Mouse (Mus musculus) urinary bladder, postnatal 4 days (tissue): ENCODE data around the gene Clca4b.
"Not testable (repeated sequence)": the region's sequence is repeated elsewhere in the genome, so short reads cannot be mapped to it uniquely, and the experiment has no call there.

Experiments used
- DNase-seq, 2 experiments: peaks; one replicate each; pipeline ENCODE4 v3.0.0; 2021 to 2022; ENCODE audit warnings: low spot score in 2 of 2

Clca4b gene

DNA sequence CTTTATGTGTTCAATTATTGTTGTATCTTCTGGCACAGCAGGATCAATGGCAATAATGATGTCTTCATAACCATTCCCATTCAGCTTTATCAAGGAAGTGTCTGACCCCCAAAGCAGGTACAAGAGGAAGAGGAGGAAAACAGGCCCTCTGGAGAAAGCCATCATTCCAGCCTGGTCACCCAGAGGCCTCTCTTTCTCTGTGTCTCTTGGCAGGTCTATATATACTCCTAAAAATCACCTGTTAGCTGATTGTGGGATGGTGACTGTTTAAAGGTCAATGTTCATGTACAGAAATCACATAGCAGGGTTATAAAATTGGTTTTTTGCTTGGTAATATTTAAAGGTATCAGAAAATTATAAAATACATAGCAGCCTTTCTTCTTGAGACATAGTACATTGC is at the start of gene Clca4b:
Gene Clca4b, minus strand, starts transcription at position 195 of the 400 bp plus-strand sequence.
- no peak for DNase-seq

DNA sequence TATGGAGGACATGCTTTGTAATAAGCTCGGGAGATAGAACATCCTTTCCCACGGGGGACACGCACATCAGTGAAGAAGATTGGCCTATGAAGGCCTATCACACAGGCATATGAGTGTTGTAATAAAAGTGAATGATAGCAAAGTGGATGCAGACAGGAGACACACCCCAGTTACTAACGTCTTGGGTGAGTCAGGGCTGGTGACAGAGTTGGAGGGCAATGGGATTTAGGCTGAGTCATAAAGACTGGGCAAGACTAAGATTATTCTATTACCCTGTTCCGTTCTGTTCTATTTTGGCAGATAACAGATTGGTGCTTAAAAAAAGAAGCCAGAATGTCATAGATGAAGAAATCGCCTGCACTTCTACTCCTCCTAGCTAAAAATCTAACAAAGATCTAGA is 48.2 kb upstream of the Clca4b start:
- DNase-seq = no peak

DNA sequence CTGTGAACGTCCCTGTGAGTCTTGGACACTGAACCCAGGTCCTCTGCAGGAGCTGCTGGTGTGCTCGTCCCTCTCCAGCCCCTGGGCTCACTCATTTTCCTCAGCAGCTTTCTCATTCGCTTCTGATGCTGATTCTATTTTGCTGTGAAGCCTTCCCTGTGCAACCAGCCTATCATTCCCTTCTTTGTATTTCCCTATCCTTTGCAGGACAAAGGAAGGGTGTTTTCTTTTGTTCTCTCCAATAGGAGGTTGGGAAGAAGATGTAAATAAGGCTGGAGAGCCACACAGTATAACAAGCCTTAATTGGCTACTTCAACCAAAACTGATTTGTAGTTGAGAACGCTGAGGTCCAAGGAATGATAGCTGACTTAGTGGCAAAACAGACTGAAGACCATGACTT is 45.3 kb upstream of the Clca4b start:
- no peak for DNase-seq

DNA sequence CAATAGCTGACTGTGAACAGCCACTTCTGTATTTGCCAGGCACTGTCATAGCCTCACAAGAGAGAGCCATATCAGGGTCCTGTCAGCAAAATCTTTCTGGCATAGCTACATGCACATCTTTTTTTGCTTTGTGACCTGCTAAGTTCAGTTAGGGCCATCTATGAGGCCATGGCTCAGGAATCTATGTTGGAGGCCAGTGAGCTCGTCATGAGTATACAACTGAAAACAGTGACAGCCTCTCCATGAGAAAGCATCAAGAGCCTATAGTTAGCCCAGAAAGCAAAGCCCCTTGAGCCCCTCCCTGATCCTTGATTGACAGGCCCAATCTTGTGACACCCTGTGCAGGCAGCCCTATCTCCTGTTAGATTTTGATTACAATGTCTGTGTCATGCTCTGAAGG is 43.8 kb upstream of the Clca4b start:
- DNase-seq = no peak

DNA sequence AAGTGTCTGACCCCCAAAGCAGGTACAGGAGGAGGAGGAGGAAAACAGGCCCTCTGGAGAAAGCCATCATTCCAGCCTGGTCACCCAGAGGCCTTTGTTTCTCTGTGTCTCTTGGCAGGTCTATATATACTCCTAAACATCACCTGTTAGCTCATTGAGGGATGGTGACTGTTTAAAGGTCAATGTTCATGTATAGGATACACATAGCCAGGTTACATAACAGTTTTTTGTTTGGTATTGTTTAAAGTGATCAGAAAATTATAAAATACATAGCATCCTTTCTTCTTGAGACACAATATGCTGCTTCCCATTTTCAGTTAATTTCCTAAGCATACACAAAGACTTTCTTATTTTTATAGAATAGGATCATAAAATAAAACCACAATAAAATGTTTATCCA is 42.6 kb upstream of the Clca4b start, which contains the start of gene Clca4a:
Gene Clca4a, minus strand, starts transcription at position 101 of the 400 bp plus-strand sequence.
- DNase-seq = no peak

DNA sequence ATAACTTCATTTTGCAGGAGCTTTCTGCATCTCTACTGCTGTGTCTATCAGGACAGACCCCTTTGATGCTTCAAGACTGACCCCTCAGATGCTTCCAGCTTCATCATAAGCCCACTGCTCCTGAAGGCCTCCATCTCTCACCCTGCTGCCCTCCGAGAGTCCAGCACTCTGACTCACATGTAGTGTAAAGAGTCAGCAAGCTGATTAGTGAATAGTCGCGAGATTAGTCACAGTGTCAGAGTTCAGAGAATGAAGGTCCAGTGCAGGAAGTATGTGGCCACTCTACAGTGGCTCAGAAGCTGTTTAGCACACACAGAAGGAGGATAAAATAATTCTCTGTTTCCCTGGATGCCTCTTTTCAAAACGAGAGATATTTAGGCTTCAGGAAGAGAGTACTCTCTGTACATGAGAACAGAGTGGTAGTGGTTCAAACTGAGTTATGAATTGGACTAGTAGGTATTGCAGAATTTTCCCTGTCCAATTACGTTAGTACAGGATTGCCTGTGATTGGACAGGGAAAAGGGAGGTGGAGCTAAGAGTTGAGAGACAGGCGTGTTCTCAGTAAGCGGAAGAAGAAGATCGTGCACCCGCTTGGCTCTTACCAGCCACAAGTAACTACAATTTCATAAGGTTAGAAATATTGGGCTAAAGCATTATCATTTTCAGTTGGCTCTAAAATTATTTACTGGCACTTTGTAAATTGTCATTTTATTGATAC is 39.4 kb upstream of the Clca4b start:
- no peak for DNase-seq

DNA sequence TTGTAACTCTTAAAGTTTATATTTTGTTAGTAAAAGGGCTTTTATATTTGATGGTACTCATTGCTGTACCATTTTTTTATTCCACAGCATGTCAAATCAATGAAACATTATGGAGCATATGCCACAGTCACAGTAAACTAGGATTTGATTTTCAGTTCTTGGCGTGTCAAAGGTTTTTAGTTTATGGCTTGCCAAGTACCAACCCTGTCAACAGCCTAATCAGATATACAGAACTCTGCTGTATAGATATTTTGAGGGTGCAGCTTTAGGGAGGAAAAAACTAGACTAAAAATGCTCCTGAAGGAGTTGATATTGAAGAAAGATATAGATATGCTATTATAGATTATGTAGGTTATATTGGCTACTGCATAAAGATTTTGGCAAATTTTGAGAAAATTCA is 37.4 kb upstream of the Clca4b start:
- DNase-seq = no peak

DNA sequence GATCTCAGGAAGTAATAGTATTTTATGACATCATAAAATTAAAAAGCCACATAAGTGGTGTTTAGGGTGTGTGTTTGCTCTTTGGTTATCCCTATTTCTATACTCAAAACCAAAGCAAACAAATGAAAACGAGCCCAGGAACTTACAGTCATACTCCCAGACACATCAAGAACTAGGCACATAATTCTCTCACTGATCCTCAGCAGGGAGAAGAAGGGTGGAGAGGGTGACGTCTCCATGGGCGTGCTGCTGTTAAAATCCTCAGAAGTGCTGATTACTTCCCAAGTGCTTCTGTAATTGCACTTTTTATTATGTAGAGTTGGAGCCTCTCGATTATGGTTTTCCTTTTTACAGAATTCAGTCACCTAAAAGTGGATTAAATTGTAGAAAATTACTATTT is 33.7 kb upstream of the Clca4b start:
- no peak for DNase-seq

DNA sequence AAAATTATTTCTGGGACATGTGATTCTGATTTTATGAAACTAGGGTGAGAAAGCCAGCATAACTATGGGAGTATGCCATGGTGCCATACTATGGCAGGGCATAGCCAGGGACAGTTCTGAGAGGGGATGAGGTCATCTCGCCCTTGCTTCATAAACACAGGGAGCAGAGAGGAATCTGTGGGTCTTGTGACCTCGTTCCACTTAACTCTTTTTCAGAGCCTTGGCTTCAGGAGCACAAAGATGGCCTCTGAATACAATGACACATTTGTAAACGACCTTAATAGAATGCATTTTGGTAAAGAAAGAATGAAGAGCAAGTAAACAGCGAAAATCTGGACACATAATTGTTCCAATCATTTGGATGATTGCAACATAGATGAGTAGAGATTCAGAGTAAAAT is 18.5 kb upstream of the Clca4b start:
- no peak for DNase-seq

DNA sequence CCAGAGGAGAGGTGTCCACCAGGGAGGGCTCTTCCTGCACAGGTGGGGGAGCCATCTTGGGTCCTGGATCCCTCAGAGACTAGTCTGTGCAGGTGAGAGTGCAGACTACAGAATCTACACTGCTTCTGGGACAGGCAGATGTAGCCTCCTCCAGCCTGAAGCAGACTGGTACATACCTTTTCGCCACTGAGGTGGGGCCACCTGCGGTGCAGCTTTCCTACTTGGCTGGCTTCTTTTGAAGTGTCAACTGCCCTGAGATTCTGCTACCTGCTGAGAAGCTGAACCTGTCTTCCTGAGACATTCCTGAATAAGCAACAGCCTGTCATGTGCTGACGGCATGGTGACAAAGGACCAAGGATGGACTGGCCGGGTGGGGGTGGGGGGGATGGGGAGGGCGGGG is 15.0 kb upstream of the Clca4b start:
- not testable (repeated sequence) for DNase-seq

DNA sequence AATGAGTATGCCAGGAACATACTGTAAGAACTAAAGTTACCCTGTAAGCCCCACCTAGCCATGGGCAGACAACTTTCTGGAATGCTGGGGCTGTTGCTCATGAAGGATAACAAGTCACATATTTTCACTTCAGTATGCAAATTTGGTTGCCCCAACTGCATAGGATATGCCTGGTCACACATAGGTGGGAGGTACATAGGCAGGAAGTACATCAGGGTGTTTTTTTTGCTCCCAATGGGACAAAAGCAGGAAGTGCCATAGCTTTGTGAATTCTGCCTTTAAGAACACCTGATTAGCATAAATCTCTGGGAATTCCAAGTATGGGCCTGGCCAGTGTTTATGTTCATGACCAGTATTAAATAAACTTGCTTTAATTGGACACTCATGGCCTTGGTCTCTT is 1.3 kb upstream of the Clca4b start:
- not testable (repeated sequence) for DNase-seq

DNA sequence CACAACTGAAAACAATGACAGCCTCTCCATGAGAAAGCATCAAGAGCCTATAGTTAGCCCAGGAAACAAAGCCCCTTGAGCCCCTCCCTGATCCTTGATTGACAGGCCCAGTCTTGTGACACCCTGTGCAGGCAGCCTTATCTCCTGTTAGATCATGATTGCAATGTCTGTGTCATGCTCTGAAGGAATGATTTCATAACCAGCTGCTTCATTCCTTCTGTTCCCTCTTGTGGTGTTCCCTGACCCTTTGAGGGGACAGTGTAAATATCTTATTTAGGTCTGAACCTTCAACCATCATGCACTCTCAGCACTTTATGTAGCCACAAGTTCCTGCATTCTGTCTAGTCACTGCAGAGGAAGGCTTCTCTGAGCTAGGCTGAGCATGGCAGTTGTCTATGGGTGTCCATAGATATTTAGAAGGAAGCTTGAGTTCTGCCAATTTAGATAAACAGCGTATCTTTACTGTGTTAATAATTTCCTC is 722 bp upstream of the Clca4b start:
- no peak for DNase-seq

DNA sequence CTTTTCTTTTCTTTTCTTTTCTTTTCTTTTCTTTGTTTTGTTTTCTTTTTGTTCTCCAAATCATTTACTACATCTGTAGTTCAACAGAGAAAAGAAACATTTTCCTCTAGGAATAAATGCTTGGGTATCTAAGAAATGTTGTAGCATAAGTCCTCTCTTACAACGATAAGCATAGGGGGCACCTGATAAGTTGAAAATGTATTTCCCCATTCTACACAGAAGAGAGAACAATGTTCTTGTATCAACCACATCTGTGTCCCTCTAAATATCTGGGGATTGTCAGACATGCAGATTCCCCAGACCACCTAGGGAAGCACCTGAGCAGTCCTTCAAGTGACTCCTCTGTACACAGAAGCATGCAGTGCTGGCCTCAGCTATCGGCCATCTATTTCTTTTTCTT is 18.3 kb downstream of the Clca4b start:
- DNase-seq = no peak

DNA sequence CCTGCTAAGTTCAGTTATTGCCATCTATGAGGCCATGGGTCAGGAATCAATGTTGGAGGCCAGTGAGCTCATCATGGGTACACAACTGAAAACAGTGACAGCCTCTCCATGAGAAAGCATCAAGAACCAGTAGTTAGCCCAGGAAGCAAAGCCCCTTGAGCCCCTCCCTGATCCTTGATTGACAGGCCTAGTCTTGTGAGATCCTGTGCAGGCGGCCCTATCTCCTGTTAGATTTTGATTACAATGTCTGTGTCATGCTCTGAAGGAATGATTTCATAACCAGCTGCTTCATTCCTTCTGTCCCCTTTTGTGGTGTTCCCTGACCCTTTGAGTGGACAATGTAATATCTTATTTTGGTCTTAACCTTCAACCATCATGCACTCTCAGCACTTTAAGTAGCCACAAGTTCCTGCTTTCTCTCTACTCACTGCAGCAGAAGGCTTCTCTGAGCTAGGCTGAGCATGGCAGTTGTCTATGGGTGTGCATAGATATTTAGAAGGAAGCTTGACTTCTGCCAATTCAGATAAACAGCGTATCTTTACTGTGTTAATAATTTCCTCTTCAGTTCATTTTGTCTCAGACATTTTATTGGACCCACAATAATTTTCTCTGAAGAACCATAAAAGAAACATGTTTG is 35.2 kb downstream of the Clca4b start:
- DNase-seq = no peak

DNA sequence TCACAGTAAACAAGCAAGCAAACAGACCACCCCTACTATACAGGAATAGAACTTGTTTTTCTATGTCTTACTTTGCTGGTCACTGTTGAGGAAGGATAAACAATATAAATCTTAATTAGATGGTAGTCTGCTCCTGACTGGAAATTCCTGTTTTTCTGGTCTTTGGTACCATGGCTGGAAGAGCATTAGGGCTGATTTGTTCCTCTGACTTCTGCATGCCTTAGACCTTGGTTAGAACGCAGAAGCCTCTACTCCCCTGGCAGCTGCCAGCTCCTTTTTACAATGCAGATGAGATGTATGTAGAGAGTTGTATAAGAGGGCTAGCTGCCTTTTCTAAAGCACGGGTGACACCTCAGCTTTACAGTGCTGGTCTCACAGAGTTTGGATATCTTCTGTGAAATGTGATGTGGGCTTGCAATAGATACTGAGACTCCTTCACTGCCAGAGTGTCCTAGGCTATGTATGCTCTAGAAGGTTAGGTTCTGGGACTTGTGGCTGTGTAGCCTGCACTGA is 42.0 kb downstream of the Clca4b start:
- DNase-seq = no peak

DNA sequence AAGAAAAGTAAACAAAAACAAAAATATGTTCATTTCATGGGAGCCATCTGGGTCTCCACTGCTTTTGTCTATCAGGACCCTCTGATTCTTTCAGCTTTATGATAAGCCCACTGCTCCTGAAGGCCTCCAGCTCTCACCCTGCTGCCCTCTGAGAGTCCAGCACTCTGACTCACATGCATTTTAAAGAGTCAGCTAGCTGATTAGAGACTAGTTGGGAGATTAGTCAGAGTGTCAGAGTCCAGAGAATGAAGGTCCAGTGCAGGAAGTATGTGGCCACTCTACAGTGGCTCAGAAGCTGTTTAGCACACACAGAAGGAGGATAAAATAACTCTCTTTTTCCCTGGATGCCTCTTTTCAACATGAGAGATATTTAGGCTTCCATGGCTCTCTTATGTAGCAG is 45.4 kb downstream of the Clca4b start:
- no peak for DNase-seq

DNA sequence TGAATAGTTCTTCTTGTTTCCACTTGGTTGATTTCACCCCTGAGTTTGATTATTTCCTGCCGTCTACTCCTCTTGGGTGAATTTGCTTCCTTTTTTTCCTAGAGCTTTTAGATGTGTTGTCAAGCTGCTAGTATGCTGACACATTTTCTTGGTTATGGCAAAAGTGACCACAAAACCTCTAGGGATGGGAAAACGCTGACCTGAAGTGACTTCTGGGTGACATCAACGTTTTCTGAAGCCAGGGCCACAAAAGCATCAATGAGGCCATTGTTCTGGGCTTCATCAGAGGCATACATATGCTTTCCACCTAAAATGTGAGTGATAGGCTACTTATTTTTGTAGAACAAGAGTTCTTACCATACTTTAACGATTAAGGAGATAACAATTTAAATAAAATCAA is 60.3 kb downstream of the Clca4b start:
- DNase-seq = not testable (repeated sequence)
